Mouse (Mus musculus) v-Abl transformed pro-B cells (cell line): Measurements from ENCODE around the gene Agl.

Experiments used
- in situ Hi-C, 2 experiments: fragments of 400-800 bp; cut with MboI; formaldehyde crosslinking; loops; one replicate each; pipeline ENCODE4 v1.15.1; 2025; ENCODE audit not compliant: unreplicated experiment in 2 of 2

Agl gene

GRCm38 (mm10) chr3:116807811-116808506, at the start of gene Agl:
TSS of gene Agl (minus strand) at chr3:116808166.
- in situ Hi-C loops: no loop called here

DNA sequence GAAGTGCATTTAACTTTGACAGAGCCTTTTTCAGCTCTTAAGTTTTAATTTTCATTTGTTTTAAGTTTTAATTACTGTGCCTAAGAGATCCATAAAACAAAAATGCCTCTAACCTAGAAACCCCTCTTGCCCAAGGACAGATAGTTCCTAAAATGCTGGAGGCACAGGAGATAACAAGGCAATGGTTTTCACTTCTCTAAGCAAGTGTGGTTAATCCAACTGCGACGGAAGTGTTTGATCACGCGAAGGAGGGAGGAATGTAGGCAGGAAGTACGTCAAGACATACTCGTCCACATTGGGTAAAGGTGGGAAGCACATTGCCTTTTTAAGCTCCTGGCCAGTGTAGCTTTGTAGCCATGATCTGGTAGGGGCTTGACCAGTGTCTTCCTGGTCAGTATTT, 49.6 kb upstream of the Agl start:
- in situ Hi-C loops: no loop called here

DNA sequence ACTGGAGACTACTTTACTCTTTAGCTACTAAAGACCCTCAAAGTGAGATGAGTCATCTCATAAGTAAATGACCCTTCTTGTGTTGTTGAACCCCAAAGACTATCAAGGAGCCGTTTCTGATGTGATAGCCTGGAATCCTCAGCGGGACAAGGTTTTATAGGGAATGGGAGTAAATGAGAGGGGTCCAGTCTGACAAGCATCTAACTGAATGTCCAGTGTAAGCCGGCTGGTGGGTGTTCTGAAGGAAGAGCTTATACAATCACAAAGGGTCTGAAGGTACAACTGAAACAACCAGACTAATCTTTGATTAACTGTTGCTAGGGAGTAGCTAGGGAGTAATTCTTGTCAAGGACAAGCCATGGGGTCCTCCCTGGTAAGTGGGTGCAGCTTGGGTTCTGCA, 44.5 kb upstream of the Agl start:
- in situ Hi-C loops: no loop called here

- in situ Hi-C loops: no loop called here
Observed at GRCm38 (mm10) chr3:116850376-116850775, 42.4 kb upstream of the Agl start.

- in situ Hi-C loops: loop anchor here in 1 of 2 experiments (25.0 kb wide), 1 partner anchor 812 kb away; no protein-coding TSS in a partner anchor
Observed at GRCm38 (mm10) chr3:116848936-116849335, 41.0 kb upstream of the Agl start.

DNA sequence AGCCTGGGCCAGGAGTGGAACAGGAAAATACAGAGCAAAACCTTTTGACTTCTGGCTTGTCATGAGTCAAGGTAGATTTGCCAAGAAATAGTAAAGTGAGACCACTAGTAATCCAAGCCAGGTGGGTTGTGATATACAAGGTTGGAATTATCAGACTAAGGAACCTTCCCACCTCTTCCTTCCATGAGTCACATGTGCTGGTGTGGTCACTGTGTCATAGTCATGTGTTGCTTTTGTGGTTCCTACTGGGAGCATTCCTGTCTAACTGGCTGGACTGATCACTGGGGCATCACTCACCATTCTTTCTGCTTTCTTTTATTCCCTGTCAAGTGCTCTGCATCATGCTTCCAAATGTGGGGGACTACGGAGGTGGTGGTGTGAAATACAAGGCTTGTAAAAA, 40.1 kb upstream of the Agl start:
- in situ Hi-C loops: loop anchor here in 1 of 2 experiments (25.0 kb wide), 1 partner anchor 811 kb away; no protein-coding TSS in a partner anchor

DNA sequence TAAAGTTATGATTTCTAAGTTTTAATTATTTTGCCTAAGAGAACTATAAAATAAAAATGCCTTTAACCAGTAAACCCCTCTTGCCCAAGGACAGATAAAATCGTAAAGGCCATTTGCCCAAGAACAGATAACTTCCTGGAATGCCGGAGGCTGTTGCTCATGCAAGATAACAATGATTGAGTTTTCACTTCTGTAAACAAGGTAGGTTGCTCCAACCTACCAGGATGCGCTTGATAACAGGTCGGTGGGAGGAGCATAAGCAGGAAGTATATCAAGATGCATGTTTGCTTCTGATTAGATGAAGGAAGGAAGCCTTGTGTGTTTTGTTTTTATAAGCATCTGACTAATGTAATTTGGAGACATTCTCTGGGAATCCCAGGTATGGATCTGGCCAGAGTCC, 38.1 kb upstream of the Agl start:
- in situ Hi-C loops: loop anchor here in 1 of 2 experiments (25.0 kb wide), 1 partner anchor 809 kb away; no protein-coding TSS in a partner anchor

GRCm38 (mm10) chr3:116844880-116845579, 37.1 kb upstream of the Agl start:
- in situ Hi-C loops: loop anchor here in 1 of 2 experiments (25.0 kb wide), 1 partner anchor 808 kb away; no protein-coding TSS in a partner anchor

DNA sequence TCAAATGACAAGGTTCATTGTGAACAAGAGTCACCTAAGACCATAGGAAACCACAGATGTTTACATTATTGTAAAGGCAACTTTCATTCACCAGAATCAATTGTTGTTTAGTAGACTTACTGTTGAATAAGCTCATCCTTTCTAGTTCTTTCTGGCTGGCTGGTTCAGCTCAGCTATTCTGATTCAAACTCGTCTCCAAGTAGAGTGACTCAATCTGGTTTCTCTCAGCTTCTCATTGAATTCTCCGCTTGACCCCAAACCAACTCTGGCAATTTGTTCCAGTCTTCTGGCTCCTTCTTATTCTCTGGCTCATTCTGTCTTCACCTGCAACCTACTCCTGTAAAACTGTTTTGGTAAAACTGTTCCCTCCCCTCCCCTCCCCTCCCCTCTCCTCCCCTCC, 33.3 kb upstream of the Agl start:
- in situ Hi-C loops: loop anchor here in 1 of 2 experiments (25.0 kb wide), 1 partner anchor 804 kb away; no protein-coding TSS in a partner anchor

DNA sequence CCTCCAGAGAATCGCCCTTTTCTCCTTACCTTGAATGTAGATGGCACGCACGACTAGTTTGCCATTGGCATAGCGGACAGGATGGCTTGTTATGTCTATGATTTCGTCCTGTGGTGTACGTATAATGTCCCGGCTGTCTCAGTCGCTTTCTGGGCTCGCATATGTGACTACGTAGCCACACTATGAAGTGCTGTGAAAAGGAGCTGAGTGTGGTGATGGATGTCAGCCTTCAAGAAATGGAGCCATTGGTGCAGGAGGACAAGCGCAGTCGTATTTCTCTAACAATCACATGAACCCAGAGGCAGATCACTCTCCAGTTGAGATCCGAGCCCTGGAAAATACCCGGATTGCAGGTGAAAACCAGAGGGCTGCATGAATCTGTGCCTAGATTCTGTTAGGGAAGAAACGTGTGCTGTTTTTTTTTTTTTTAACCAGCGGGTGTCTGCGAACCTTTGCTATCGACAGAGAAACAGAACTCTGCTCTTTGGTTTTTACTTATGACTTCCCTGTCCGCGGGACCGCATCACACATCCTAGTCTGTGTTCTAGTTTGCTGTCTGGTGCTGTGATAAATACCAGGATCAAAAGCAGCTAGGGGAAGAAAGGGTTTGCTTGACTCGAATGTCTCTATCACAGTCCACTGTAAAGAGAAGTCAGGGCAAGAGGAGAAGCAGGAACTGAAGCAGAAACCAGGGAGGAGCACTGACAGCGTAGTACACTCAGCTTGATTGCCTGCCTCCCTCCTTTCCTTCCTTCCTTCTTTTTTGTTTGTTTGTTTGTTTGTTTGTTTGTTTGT, 28.9 kb upstream of the Agl start:
- in situ Hi-C loops: loop anchor here (5.0 to 25.0 kb wide), 7 partner anchors 70 to 805 kb away; partner anchors contain the start of genes Dbt (in 2 of the 2), Cdc14a (in 1 of the 2) and Sass6 (in 1 of the 2)

DNA sequence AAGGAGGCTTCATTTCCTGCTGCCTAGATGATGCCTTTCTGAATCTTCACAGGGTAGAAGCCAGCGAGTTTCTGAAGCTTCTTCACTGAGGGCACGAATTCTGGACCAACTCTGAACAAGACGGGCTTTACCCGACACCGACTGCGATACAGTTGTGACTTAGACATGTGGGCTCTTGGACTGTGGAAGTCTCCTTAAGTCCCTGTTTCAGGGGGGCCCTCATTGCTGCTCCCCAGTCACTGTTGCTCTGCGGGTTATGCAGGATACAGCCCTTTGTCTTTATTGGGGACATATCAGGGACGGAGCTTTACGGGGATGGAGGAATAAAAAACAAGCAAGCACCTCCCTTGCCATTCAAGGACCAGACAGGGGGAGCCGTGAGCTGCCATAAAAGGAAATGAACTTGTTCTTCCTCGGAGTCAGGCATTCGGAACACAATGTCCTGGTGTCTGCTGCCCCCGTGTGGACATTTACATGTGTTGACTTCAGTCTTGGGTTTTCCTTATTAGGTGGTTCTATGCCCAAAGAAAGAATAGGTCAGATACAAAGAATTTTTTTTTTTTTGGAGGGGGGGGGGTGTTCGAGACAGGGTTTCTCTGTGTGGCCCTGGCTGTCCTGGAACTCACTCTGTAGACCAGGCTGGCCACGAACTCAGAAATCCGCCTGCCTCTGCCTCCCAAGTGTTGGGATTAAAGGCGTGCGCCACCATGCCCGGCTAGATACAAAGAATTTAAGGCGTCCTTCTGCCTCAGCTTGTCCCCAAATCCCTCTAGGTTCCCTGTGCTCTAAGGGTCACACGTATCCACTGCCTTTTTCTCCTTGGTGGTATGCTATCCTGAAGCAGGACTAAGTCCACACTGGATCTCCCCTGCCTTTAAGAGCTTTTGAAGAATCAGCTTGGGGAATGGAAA, 28.1 kb upstream of the Agl start:
- in situ Hi-C loops: loop anchor here (5.0 to 25.0 kb wide), 7 partner anchors 69 to 804 kb away; partner anchors contain the start of genes Dbt (in 2 of the 2), Cdc14a (in 1 of the 2) and Sass6 (in 1 of the 2)

DNA sequence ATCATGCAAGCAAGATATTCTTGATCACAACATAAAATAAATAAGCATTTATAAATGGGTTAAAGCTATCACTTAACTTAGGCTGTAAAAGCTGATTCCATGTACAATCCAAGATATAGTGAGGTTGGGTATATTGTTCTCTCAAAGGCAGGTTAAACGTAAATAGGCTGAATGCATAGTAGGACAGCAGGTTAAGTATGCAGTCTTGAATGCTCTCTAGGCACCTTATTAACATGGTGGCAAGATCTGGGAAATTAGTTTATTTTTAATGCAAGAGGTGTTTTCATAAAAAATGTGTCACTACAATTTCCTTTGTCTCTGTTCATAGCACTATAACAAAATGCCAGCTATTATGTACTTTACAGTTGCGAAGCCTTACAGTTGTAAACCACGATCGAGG, 27.4 kb upstream of the Agl start:
- in situ Hi-C loops: loop anchor here (5.0 to 25.0 kb wide), 7 partner anchors 68 to 803 kb away; partner anchors contain the start of genes Dbt (in 2 of the 2), Cdc14a (in 1 of the 2) and Sass6 (in 1 of the 2)

DNA sequence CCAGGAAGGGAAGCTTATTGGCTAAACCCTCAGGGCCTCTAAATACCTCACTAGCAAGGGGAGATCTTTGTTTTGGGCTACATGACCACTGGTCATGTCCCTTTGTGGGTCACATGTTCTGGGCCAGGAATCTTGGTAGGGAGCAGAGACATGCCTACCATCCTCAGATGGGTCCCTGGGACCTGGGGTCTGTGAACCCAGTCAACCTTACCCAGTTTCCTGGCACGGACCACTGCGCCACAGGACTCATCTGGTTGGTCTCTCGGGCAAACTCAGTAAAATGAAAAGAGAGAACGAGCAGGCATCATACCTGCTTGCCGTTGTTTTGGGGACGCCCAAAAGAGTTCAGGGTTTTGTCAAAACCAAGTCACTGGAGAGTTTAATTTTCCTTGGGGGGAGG, 26.3 kb upstream of the Agl start:
- in situ Hi-C loops: loop anchor here (10.0 to 25.0 kb wide), 3 partner anchors 239 to 797 kb away; partner anchors contain the start of genes Dbt (in 2 of the 2) and Sass6 (in 1 of the 2)

DNA sequence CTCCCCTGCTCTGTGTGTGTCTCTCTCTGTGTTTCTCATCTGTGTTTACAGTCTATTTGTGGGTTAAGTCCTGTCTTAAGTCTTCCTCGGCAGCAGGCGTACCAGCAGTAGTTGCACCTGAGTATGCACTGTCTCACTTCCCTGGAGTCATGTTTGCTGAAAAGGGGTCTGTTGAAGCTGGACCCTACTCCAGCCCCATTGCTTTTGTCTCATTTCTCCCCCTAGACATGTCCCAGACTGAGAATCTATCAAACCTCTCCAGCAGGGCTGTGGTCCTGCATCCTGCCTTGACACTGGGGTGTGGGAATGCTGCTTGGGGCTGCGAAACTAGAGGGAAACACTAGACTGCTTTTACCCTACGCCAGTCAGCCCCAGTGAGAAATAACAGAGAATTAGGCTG, 25.5 kb upstream of the Agl start:
- in situ Hi-C loops: loop anchor here (10.0 to 25.0 kb wide), 3 partner anchors 239 to 796 kb away; partner anchors contain the start of genes Dbt (in 2 of the 2) and Sass6 (in 1 of the 2)

GRCm38 (mm10) chr3:116832526-116833310, 24.8 kb upstream of the Agl start:
- in situ Hi-C loops: loop anchor here (10.0 to 25.0 kb wide), 3 partner anchors 238 to 795 kb away; partner anchors contain the start of genes Dbt (in 2 of the 2) and Sass6 (in 1 of the 2)

DNA sequence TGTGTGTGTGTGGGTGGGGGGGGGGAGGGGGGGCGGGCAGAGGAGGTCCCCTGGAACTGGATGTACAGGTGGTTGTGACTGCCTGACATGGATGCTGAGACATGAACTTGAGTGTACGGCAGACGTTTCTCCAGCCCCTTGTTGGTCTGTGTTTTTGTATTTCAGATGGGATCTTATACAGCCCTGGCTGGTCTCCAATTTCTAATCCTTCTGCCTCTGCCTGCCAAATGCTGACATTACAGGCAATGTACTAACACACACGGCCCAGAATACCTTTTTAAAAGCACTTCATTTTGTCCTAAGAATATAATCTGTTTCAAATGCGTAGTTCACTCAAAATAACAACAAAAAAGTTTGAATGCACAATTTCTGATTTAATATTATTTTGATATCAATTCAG, 23.4 kb upstream of the Agl start:
- in situ Hi-C loops: loop anchor here (10.0 to 25.0 kb wide), 3 partner anchors 237 to 794 kb away; partner anchors contain the start of genes Dbt (in 2 of the 2) and Sass6 (in 1 of the 2)

GRCm38 (mm10) chr3:116829274-116829920, 21.4 kb upstream of the Agl start:
- in situ Hi-C loops: loop anchor here in 1 of 2 experiments (25.0 kb wide), 1 partner anchor 792 kb away; no protein-coding TSS in a partner anchor
